Mouse (Mus musculus): Measurements from ENCODE around the gene Spc25. TPM values are rescaled to one million over a fixed set of nuclear protein-coding genes. Genes with fewer than 3 reads are reported as not detected.
A peak's percentile ranks its signal among the peaks of the same experiment; 100 is the strongest.

Gene Spc25
- polyA plus RNA-seq, 1 experiment = 22.3 TPM

GRCm38 (mm10) chr2:69221868-69222416, 15.9 kb upstream of the Spc25 start:
- DNase-seq (ENCODE audit: low read depth) = no peak
- no peak for TF ChIP-seq CTCF (IDR thresholded peaks at IDR 0.05; ENCODE audit: borderline replicate concordance, extremely low read depth, insufficient read depth, insufficient read length)
- no peak for TF ChIP-seq POLR2A (IDR thresholded peaks at IDR 0.05; ENCODE audit: borderline replicate concordance, extremely low read depth, insufficient read depth, insufficient read length, poor library complexity, severe bottlenecking)

DNA sequence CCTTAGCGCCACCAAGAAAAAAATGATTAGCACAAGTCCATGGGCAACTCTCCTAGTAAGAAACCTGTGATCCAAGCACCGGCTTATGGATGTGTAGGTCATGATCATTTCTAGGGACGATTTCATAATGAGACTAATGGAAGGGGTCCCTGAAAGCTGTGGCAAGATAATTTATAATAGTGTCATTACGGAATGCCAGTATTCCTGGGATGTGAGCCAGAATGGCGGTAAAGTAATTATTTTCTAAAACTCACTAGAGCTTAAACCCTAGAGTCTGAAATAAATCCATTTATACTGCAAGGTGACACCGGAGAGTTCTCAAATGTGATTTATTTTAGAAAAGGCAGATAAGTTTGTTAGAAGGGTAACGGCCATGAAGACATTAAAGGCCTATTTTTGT, 9.2 kb upstream of the Spc25 start:
- DNase-seq (ENCODE audit: low read depth) = peak; percentile 58
- no peak for TF ChIP-seq POLR2A (IDR thresholded peaks at IDR 0.05; ENCODE audit: borderline replicate concordance, extremely low read depth, insufficient read depth, insufficient read length, poor library complexity, severe bottlenecking)

DNA sequence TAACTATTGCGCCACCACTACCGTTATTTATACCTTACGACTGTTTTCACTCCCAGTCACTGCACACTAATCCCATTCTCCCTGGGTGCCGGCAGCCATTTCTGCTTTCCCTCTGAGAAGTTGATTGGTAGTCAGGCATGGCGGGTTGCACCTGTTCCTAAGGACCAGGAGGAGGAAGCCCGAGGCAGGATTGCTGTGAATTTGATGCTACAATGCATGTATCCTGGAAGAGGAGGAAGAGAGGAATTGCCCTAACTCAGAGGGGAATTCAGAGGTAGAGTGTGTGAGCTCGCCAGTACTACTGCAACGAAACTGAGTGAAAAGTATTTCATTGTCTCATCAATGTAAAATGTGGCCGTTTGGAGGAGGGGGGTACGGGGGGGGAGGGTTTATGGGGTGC, 6.7 kb upstream of the Spc25 start:
- TF ChIP-seq CTCF (IDR thresholded peaks at IDR 0.05; ENCODE audit: borderline replicate concordance, extremely low read depth, insufficient read depth, insufficient read length) (no peak), POLR2A (IDR thresholded peaks at IDR 0.05; ENCODE audit: borderline replicate concordance, extremely low read depth, insufficient read depth, insufficient read length, poor library complexity, severe bottlenecking) (no peak)
- DNase-seq (ENCODE audit: low read depth) = no peak

DNA sequence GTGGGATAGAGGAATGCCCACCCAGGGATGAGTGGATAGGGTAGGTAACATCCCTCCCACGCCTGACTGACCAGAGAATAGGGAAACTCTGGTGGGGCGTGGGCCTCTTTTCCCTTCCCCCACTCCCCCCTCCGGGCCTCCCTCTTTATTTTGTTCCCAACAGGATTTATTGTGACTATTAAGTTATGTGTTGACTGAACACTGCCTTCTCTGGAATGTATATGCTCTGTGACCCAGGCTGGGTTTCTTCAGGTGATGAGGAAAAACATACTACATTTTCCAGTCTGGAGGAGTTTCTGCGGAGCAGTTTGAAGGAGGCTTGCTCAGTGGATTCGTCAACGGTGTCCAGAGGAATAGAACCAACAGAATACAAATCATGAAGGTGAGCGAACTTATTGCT, 4.8 kb upstream of the Spc25 start, which contains the start of gene G6pc2:
TSS of gene G6pc2 (plus strand) at position 301 of the 400 bp plus-strand sequence.
- TF ChIP-seq POLR2A (IDR thresholded peaks at IDR 0.05; ENCODE audit: borderline replicate concordance, extremely low read depth, insufficient read depth, insufficient read length, poor library complexity, severe bottlenecking) (no peak), CTCF (IDR thresholded peaks at IDR 0.05; ENCODE audit: borderline replicate concordance, extremely low read depth, insufficient read depth, insufficient read length) (no peak)

DNA sequence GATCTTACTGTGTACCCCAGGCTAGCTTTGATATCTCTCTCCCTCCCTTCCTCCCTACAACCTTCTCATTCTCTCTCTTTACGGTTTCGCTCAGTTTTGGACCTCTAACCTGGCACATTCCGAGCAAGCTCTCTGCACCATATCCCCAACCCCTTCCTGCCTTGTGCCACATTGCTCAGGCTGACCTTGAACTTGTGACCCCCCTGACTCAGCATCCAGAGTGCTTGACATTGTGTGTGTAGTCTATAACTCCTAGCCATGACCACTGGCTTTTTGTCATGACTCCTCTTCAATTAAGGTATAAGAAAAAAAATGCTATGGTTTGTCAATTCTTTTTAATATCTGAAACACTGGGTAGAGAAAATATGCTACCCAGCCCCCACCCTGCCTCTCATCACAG, 3.7 kb upstream of the Spc25 start:
- no peak for DNase-seq (ENCODE audit: low read depth)
- TF ChIP-seq POLR2A (IDR thresholded peaks at IDR 0.05; ENCODE audit: borderline replicate concordance, extremely low read depth, insufficient read depth, insufficient read length, poor library complexity, severe bottlenecking) (no peak), CTCF (IDR thresholded peaks at IDR 0.05; ENCODE audit: borderline replicate concordance, extremely low read depth, insufficient read depth, insufficient read length) (no peak)

More for the DNA sequence above, 4.8 kb upstream of the Spc25 start, which contains the start of gene G6pc2:
- DNase-seq (ENCODE audit: low read depth) = no peak

DNA sequence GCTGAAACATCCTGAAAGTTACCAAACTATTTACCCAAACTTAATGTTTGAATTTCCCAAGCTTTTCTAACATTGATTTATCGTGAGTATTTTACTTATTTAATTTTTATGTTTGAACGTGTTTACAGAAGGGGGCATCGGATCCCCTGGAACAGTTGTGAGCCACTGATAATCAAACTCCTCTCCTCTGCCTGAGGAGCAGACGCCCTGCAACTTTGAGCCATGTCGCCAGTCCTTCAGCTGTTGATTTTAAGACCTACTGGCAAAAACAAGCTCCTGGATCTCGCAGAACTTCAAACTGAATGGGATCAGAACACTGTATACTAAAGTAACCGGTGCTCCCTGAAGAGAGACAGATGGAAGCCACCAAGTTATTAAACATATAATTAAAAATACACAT, 529 bp upstream of the Spc25 start:
- TF ChIP-seq CTCF (IDR thresholded peaks at IDR 0.05; ENCODE audit: borderline replicate concordance, extremely low read depth, insufficient read depth, insufficient read length) = no peak
- TF ChIP-seq POLR2A (IDR thresholded peaks at IDR 0.05; ENCODE audit: borderline replicate concordance, extremely low read depth, insufficient read depth, insufficient read length, poor library complexity, severe bottlenecking) = no peak
- no peak for DNase-seq (ENCODE audit: low read depth)

DNA sequence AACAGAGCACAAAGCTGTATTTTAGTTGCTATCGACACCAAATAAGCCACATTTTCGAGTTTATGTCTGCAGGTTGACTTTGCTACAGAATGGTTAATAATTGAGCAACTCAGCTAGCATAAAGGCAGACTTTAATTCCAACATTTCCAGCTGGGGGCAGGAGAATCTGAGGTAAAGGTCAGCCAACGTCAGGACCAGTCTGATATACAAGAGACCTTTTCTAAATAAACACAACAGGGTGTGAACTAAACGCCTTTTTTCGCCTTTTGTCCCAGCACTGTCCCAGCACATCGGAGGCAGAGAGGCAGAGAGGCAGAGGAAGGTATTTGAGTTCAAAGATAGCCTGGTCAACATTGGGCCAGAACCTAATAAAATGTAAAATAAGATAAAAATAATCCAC, 809 bp downstream of the Spc25 start:
- no peak for DNase-seq (ENCODE audit: low read depth)
- no peak for TF ChIP-seq CTCF (IDR thresholded peaks at IDR 0.05; ENCODE audit: borderline replicate concordance, extremely low read depth, insufficient read depth, insufficient read length)
- TF ChIP-seq POLR2A (IDR thresholded peaks at IDR 0.05; ENCODE audit: borderline replicate concordance, extremely low read depth, insufficient read depth, insufficient read length, poor library complexity, severe bottlenecking) = no peak

DNA sequence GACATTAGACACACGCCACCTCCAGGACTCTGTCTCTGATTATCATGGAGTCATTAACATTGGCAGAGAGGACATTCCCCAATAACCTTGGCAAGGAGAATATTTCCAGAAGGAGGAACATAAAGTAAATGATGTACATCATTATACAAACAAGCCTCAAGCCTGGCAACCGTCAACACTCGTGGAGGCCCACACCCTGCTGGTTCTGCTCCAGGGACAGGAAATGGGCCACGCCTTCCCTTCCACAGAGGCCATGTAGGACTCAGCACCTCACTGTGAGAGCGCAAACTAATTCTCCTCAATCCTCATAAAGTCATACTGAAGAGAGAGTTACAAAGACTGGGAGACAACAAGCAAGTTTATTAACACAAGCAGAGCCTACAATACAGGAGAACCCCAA, 12.4 kb downstream of the Spc25 start:
- DNase-seq (ENCODE audit: low read depth) = no peak
- TF ChIP-seq CTCF (IDR thresholded peaks at IDR 0.05; ENCODE audit: borderline replicate concordance, extremely low read depth, insufficient read depth, insufficient read length) (no peak), POLR2A (IDR thresholded peaks at IDR 0.05; ENCODE audit: borderline replicate concordance, extremely low read depth, insufficient read depth, insufficient read length, poor library complexity, severe bottlenecking) (no peak)

DNA sequence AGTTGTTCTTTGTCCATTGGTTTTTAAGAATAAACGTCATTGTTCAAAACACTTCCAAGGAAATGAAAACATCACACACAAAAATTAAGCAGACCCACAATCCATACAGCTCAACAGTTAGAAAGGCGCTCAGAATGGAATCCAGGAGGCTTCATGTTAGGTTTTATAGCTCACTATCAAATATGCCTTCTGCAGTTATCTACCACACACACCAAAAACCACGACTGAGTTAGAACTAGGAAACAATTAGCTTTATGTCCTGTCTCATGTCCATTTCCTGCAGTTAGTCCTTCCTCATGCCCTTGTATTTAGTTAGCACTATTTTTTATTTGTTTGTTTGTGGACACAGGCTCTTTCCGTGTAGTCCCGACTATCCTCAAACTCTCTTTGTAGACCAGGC, 14.9 kb downstream of the Spc25 start:
- TF ChIP-seq POLR2A (IDR thresholded peaks at IDR 0.05; ENCODE audit: borderline replicate concordance, extremely low read depth, insufficient read depth, insufficient read length, poor library complexity, severe bottlenecking) (no peak), CTCF (IDR thresholded peaks at IDR 0.05; ENCODE audit: borderline replicate concordance, extremely low read depth, insufficient read depth, insufficient read length) (no peak)
- no peak for DNase-seq (ENCODE audit: low read depth)

- DNase-seq (ENCODE audit: low read depth) = no peak
- TF ChIP-seq CTCF (IDR thresholded peaks at IDR 0.05; ENCODE audit: borderline replicate concordance, extremely low read depth, insufficient read depth, insufficient read length) = no peak
- TF ChIP-seq POLR2A (IDR thresholded peaks at IDR 0.05; ENCODE audit: borderline replicate concordance, extremely low read depth, insufficient read depth, insufficient read length, poor library complexity, severe bottlenecking) = no peak
Observed at GRCm38 (mm10) chr2:69189222-69189621, 16.8 kb downstream of the Spc25 start.

GRCm38 (mm10) chr2:69188732-69189131, 17.3 kb downstream of the Spc25 start:
- no peak for DNase-seq (ENCODE audit: low read depth)
- TF ChIP-seq CTCF (IDR thresholded peaks at IDR 0.05; ENCODE audit: borderline replicate concordance, extremely low read depth, insufficient read depth, insufficient read length) (no peak), POLR2A (IDR thresholded peaks at IDR 0.05; ENCODE audit: borderline replicate concordance, extremely low read depth, insufficient read depth, insufficient read length, poor library complexity, severe bottlenecking) (no peak)

DNA sequence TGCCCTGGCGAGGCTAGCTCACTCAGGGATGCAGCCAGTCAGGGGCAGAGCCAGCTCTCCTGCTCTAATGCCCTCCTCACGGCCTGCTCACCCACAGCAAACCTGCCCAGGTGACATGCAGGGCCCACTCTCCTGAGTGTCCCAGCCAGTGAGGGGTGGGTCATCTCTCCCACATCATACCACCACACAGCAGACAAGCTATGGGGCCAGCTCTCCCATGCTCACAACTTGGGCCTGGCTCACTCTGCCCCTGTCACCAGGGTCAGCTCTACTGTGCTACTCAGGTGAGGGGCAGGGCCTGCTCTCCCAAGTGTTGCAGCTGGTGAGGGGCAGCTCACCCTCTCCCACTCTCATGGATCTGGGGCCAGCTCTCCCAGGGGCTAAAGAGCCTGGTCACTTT, 18.0 kb downstream of the Spc25 start:
- TF ChIP-seq CTCF (IDR thresholded peaks at IDR 0.05; ENCODE audit: borderline replicate concordance, extremely low read depth, insufficient read depth, insufficient read length) = no peak
- TF ChIP-seq POLR2A (IDR thresholded peaks at IDR 0.05; ENCODE audit: borderline replicate concordance, extremely low read depth, insufficient read depth, insufficient read length, poor library complexity, severe bottlenecking) = no peak
- DNase-seq (ENCODE audit: low read depth) = no peak

All from brain, embryonic 14.5 days (tissue).